Mouse (Mus musculus): ENCODE measurements around the gene Cbl. TPM values are rescaled to one million over a fixed set of nuclear protein-coding genes. Genes with fewer than 3 reads are reported as not detected.

Cbl gene
- polyA plus RNA-seq, 1 experiment from 2014 or later, result 20.3 TPM

- Histone ChIP-seq H3K9ac (no peak overlapping the region), H3K27me3 (0 out of 2 replicates have a peak, but pooled peaks cover 3% of the 10 kb centered on the region), H3K4me3 (no peak overlapping the region), H3K4me2 (replicated peaks) (no peak overlapping the region), H3K4me1 (peaks cover 18% of the 10 kb centered on the region), H3K9me3 (no peaks in the 10 kb centered on the region), H3K36me3 (no peaks in the 10 kb centered on the region), H3K27ac (no peak overlapping the region)
- ATAC-seq (ENCODE audit: insufficient number of reproducible peaks, insufficient read depth, low FRiP score, low TSS enrichment), result no peak
- 50% methylated on average over 6 of the region's 6 CpGs for WGBS
Measured at GRCm38 (mm10) chr9:44255136-44255521, 21.3 kb upstream of the Cbl start.

- 10% methylated on average over 5 of the region's 5 CpGs for WGBS
- H3K9ac ChIP-seq, result no peak overlapping the region
- peaks cover 21% of the 10 kb centered on the region for H3K4me1 ChIP-seq
Measured at GRCm38 (mm10) chr9:44254508-44255135, 20.8 kb upstream of the Cbl start.

GRCm38 (mm10) chr9:44253441-44253840 is 19.6 kb upstream of the Cbl start:
- H3K9me3 ChIP-seq, result no peaks in the 10 kb centered on the region
- no peaks in the 10 kb centered on the region for H3K36me3 ChIP-seq
- H3K4me1 ChIP-seq, result peaks cover 22% of the 10 kb centered on the region
- ATAC-seq (ENCODE audit: insufficient number of reproducible peaks, insufficient read depth, low FRiP score, low TSS enrichment), result no peak
- WGBS, result 81% methylated on average over 6 of the region's 6 CpGs
- no peak overlapping the region for H3K4me2 ChIP-seq (replicated peaks)
- no peak overlapping the region for H3K9ac ChIP-seq
- H3K27ac ChIP-seq, result no peak overlapping the region
- H3K27me3 ChIP-seq, result 0 out of 2 replicates have a peak, but pooled peaks cover 3% of the 10 kb centered on the region
- no peak overlapping the region for H3K4me3 ChIP-seq

More at GRCm38 (mm10) chr9:44254508-44255135, 20.8 kb upstream of the Cbl start:
- Histone ChIP-seq H3K36me3 (no peaks in the 10 kb centered on the region), H3K4me3 (no peak overlapping the region), H3K9me3 (no peaks in the 10 kb centered on the region), H3K4me2 (replicated peaks) (no peak overlapping the region), H3K27me3 (0 out of 2 replicates have a peak, but pooled peaks cover 3% of the 10 kb centered on the region), H3K27ac (no peak overlapping the region)
- ATAC-seq (ENCODE audit: insufficient number of reproducible peaks, insufficient read depth, low FRiP score, low TSS enrichment), result peak; percentile 31; the same call in 1 of the 2 replicates

GRCm38 (mm10) chr9:44251314-44251713 is 17.5 kb upstream of the Cbl start, which contains the start of gene Pdzd3:
TSS of gene Pdzd3 (minus strand) at chr9:44251471.
- H3K4me2 ChIP-seq (replicated peaks), result no peak within 1 kb of the TSS
- no peak within 1 kb of the TSS for H3K9ac ChIP-seq
- H3K27ac ChIP-seq, result no peak within 1 kb of the TSS
- H3K27me3 ChIP-seq, result 0 out of 2 replicates have a peak, but pooled peaks cover 2% of the 10 kb centered on the region
- WGBS, result 73% methylated on average over 10 of the region's 10 CpGs
- H3K4me1 ChIP-seq, result peaks cover 22% of the 10 kb centered on the region
- H3K9me3 ChIP-seq, result no peaks in the 10 kb centered on the region
- no peak for ATAC-seq (ENCODE audit: insufficient number of reproducible peaks, insufficient read depth, low FRiP score, low TSS enrichment)
- H3K36me3 ChIP-seq, result no peaks in the 10 kb centered on the region
- H3K4me3 ChIP-seq, result no peak within 1 kb of the TSS

- WGBS, result 60% methylated on average over 4 of the region's 4 CpGs
- H3K27ac ChIP-seq, result no peak overlapping the region
- no peak overlapping the region for H3K9ac ChIP-seq
- no peaks in the 10 kb centered on the region for H3K36me3 ChIP-seq
- H3K4me2 ChIP-seq (replicated peaks), result no peak overlapping the region
- H3K9me3 ChIP-seq, result no peaks in the 10 kb centered on the region
- H3K27me3 ChIP-seq, result no peaks in the 10 kb centered on the region
- H3K4me1 ChIP-seq, result peaks cover 22% of the 10 kb centered on the region
- no peak overlapping the region for H3K4me3 ChIP-seq
- ATAC-seq (ENCODE audit: insufficient number of reproducible peaks, insufficient read depth, low FRiP score, low TSS enrichment), result no peak
Measured at GRCm38 (mm10) chr9:44250445-44250844, 16.6 kb upstream of the Cbl start.

- 47% methylated on average over 26 of the region's 26 CpGs for WGBS
- Histone ChIP-seq H3K36me3 (no peaks in the 10 kb centered on the region), H3K4me1 (peaks cover 12% of the 10 kb centered on the region), H3K9me3 (no peaks in the 10 kb centered on the region), H3K4me2 (replicated peaks) (peak overlapping the region; percentile 31), H3K27me3 (no peaks in the 10 kb centered on the region), H3K27ac (no peak overlapping the region), H3K9ac (no peak overlapping the region), H3K4me3 (no peak overlapping the region)
- no peak for ATAC-seq (ENCODE audit: insufficient number of reproducible peaks, insufficient read depth, low FRiP score, low TSS enrichment)
Measured at GRCm38 (mm10) chr9:44249181-44250146, 15.6 kb upstream of the Cbl start.

GRCm38 (mm10) chr9:44247907-44248306 is 14.1 kb upstream of the Cbl start:
- Histone ChIP-seq H3K36me3 (no peaks in the 10 kb centered on the region), H3K9ac (no peak overlapping the region), H3K4me1 (0 out of 2 replicates have a peak, but pooled peaks cover 4% of the 10 kb centered on the region), H3K4me3 (no peak overlapping the region), H3K4me2 (replicated peaks) (no peak overlapping the region), H3K9me3 (no peaks in the 10 kb centered on the region), H3K27ac (no peak overlapping the region), H3K27me3 (no peaks in the 10 kb centered on the region)
- WGBS, result 83% methylated on average over 6 of the region's 6 CpGs
- no peak for ATAC-seq (ENCODE audit: insufficient number of reproducible peaks, insufficient read depth, low FRiP score, low TSS enrichment)

GRCm38 (mm10) chr9:44243621-44244020 is 9.8 kb upstream of the Cbl start:
- WGBS, result 46% methylated on average over 2 of the region's 2 CpGs
- Histone ChIP-seq H3K4me2 (replicated peaks) (no peak overlapping the region), H3K36me3 (no peaks in the 10 kb centered on the region), H3K27ac (no peak overlapping the region), H3K4me1 (no peaks in the 10 kb centered on the region), H3K4me3 (no peak overlapping the region), H3K27me3 (no peaks in the 10 kb centered on the region), H3K9me3 (no peaks in the 10 kb centered on the region), H3K9ac (no peak overlapping the region)
- no peak for ATAC-seq (ENCODE audit: insufficient number of reproducible peaks, insufficient read depth, low FRiP score, low TSS enrichment)

- WGBS, result 70% methylated on average over 9 of the region's 9 CpGs
- Histone ChIP-seq H3K27ac (no peak overlapping the region), H3K27me3 (no peaks in the 10 kb centered on the region), H3K36me3 (no peaks in the 10 kb centered on the region), H3K4me2 (replicated peaks) (no peak overlapping the region), H3K4me1 (no peaks in the 10 kb centered on the region), H3K4me3 (no peak overlapping the region), H3K9ac (no peak overlapping the region), H3K9me3 (no peaks in the 10 kb centered on the region)
- no peak for ATAC-seq (ENCODE audit: insufficient number of reproducible peaks, insufficient read depth, low FRiP score, low TSS enrichment)
Measured at GRCm38 (mm10) chr9:44241418-44241817, 7.6 kb upstream of the Cbl start.

- WGBS, result 56% methylated on average over 5 of the region's 5 CpGs
Measured at GRCm38 (mm10) chr9:44240911-44241310, 7.1 kb upstream of the Cbl start.

GRCm38 (mm10) chr9:44240399-44240798 is 6.5 kb upstream of the Cbl start, which contains the start of gene Ccdc153:
TSS of gene Ccdc153 (plus strand) at chr9:44240676.
- ATAC-seq (ENCODE audit: insufficient number of reproducible peaks, insufficient read depth, low FRiP score, low TSS enrichment), result no peak
- Histone ChIP-seq H3K4me3 (no peak within 1 kb of the TSS), H3K4me2 (replicated peaks) (no peak within 1 kb of the TSS), H3K27ac (no peak within 1 kb of the TSS), H3K9ac (no peak within 1 kb of the TSS), H3K9me3 (no peaks in the 10 kb centered on the region), H3K27me3 (no peaks in the 10 kb centered on the region), H3K4me1 (no peaks in the 10 kb centered on the region), H3K36me3 (no peaks in the 10 kb centered on the region)
- WGBS, result 52% methylated on average over 2 of the region's 2 CpGs

More at GRCm38 (mm10) chr9:44240911-44241310, 7.1 kb upstream of the Cbl start:
- Histone ChIP-seq H3K27me3 (no peaks in the 10 kb centered on the region), H3K27ac (no peak overlapping the region), H3K9me3 (no peaks in the 10 kb centered on the region), H3K9ac (no peak overlapping the region), H3K4me2 (replicated peaks) (no peak overlapping the region), H3K4me3 (no peak overlapping the region), H3K4me1 (no peaks in the 10 kb centered on the region), H3K36me3 (no peaks in the 10 kb centered on the region)
- no peak for ATAC-seq (ENCODE audit: insufficient number of reproducible peaks, insufficient read depth, low FRiP score, low TSS enrichment)
